Mouse (Mus musculus) layer of hippocampus, adult 18-20 months (tissue): ENCODE results near the gene Ptprj. TPM values are rescaled to one million over a fixed set of nuclear protein-coding genes. Genes with fewer than 3 reads are reported as not detected.
"Not testable (repeated sequence)": the region's sequence is repeated elsewhere in the genome, so short reads cannot be mapped to it uniquely, and the experiment has no call there.

ENCODE experiments used
- DNase-seq, 2 experiments: peaks; one replicate each; pipeline ENCODE4 v3.0.0; 2022; ENCODE audit warnings: low spot score in 2 of 2
- total RNA-seq, 2 experiments: library from RNA; stranded (reverse); gene quantifications; 2 replicates each; pipeline ENCODE4 v1.2.3; 2021

Gene Ptprj
- total RNA-seq, 2 experiments from 2014 or later = 114 TPM

- no peak for DNase-seq
Observed at GRCm38 (mm10) chr2:90487471-90488238, 92.8 kb downstream of the Ptprj start.

- no peak for DNase-seq
Observed at GRCm38 (mm10) chr2:90486226-90486755, 94.2 kb downstream of the Ptprj start.

- no peak for DNase-seq
Observed at GRCm38 (mm10) chr2:90481505-90481904, 98.9 kb downstream of the Ptprj start.

GRCm38 (mm10) chr2:90480747-90481308 is 99.6 kb downstream of the Ptprj start:
- DNase-seq = no peak

- no peak for DNase-seq
Observed at GRCm38 (mm10) chr2:90478531-90478930, 101.9 kb downstream of the Ptprj start.

GRCm38 (mm10) chr2:90477617-90478016 is 102.8 kb downstream of the Ptprj start:
- no peak for DNase-seq

GRCm38 (mm10) chr2:90476792-90477191 is 103.7 kb downstream of the Ptprj start:
- DNase-seq = no peak

- DNase-seq = no peak
Observed at GRCm38 (mm10) chr2:90476319-90476718, 104.1 kb downstream of the Ptprj start.

GRCm38 (mm10) chr2:90474593-90475405 is 105.6 kb downstream of the Ptprj start:
- peak; percentile 71 to 89 for DNase-seq

- DNase-seq = no peak
Observed at GRCm38 (mm10) chr2:90472701-90473100, 107.7 kb downstream of the Ptprj start.

- DNase-seq = no peak
Observed at GRCm38 (mm10) chr2:90470122-90470521, 110.3 kb downstream of the Ptprj start.

- DNase-seq = peak in 1 of 2 experiments; percentile 42
Observed at GRCm38 (mm10) chr2:90466480-90466879, 114.0 kb downstream of the Ptprj start.

- DNase-seq = no peak
Observed at GRCm38 (mm10) chr2:90463735-90464134, 116.7 kb downstream of the Ptprj start.

- DNase-seq = no peak
Observed at GRCm38 (mm10) chr2:90462252-90462651, 118.2 kb downstream of the Ptprj start.

- DNase-seq = no peak
Observed at GRCm38 (mm10) chr2:90457946-90458345, 122.5 kb downstream of the Ptprj start.

GRCm38 (mm10) chr2:90452380-90452779 is 128.1 kb downstream of the Ptprj start:
- no peak for DNase-seq

GRCm38 (mm10) chr2:90448967-90449740 is 131.3 kb downstream of the Ptprj start:
- no peak for DNase-seq

- DNase-seq = no peak
Observed at GRCm38 (mm10) chr2:90443811-90444210, 136.6 kb downstream of the Ptprj start.

- DNase-seq = not testable (repeated sequence)
Observed at GRCm38 (mm10) chr2:90441811-90442210, 138.6 kb downstream of the Ptprj start.

GRCm38 (mm10) chr2:90440169-90440568 is 140.3 kb downstream of the Ptprj start:
- not testable (repeated sequence) for DNase-seq

GRCm38 (mm10) chr2:90437453-90437852 is 143.0 kb downstream of the Ptprj start:
- DNase-seq = not testable (repeated sequence)
